Mouse (Mus musculus) neural tube, embryonic 10.5 days (tissue): ENCODE data around the gene Diras2.

ENCODE experiments used
- DNase-seq: peaks from one replicate; pipeline ENCODE4 v3.0.0-alpha.2; 2017; ENCODE audit warnings: low spot score; ENCODE audit errors: extremely low spot score

Diras2 gene

DNA sequence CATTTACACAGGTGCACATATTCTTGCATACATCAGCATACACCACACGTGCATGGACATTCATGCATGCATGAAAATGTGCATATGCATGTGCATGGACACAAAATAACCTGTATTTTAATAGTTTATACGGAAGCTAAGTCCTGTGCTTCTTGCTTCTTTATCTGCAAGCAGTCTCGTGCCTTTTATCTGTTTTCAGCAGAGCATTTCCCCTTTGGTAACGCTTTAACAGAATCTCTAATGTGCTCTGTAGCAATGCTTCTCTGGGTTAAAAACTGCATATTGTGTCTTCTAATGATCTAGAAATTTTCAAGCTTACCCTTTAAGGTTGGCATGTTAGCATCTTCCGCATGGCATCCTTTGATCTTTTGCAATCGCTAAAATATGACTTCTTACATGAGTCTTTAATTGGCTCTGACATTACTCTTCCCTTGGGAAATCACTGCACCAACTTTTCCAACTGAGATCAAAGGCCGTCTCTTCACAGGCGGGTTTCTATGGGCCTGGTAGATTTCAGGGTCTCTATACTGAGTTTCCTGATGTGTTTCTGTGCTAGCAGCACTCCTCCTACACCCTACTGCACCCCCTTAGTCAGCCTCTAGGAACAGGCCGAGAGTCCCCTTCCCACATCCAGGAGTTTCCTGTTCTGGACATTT lies 21.9 kb upstream of the Diras2 start:
- no peak for DNase-seq

DNA sequence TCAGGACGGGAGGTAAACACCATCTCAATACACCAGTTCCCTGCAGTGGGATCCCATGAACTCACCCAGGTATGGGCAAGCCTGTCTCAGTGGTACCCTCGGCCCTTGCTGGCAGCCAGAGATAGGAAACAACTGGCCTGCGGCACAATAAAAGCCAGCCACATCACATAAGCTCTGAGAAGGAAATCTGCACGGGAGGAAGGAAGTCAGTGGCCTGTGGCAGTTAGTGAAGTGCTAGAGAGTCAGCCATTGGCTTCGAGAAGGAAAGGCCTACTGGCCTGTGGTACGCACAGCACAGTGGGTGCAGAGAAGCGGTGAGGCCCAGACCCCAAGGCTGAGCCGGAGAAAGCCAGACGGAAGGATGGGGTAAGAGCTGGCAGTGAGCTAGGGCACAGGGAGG lies 20.2 kb upstream of the Diras2 start:
- DNase-seq = no peak

DNA sequence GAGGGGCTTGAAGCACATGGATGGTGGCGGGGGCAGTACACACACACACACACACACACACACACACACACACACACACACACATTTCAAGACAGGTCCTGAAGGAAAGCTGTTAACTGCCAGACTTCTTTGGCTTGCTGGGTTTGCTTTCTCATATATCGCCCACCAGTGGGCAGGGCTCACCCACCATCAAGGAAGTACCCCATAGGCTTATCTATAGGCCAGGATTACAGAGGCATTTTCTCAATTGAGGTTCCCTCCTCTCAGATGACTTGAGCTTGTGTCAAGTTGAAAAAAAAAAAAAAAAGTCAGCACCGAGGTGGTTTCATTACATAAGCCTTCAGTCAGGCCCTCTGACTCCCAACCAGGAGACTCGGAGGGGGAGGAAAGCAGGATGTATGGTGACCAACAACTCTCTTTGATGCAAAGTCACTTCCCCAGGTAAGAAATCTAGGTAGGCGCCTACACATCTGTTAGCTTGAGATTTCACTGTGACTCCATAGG lies 19.7 kb upstream of the Diras2 start:
- DNase-seq = no peak

DNA sequence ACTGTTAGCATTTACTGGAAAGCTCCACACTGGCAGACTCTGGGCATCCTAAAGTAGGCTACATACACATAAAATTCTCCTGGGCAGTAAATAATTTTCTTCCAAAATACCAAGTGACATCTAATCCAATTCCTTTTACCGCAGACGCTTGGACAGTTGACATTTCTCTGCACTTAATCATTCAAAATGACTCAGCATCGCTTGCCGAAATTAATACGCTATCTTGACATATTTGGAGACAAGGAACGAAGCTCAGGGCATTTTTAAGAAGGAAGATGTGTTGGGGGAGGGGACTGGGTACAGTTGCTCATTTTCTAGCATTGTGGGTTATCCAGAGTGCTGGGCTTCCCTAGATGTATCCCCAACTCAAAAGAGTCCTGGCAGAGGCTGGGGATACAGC lies 15.2 kb upstream of the Diras2 start:
- no peak for DNase-seq

DNA sequence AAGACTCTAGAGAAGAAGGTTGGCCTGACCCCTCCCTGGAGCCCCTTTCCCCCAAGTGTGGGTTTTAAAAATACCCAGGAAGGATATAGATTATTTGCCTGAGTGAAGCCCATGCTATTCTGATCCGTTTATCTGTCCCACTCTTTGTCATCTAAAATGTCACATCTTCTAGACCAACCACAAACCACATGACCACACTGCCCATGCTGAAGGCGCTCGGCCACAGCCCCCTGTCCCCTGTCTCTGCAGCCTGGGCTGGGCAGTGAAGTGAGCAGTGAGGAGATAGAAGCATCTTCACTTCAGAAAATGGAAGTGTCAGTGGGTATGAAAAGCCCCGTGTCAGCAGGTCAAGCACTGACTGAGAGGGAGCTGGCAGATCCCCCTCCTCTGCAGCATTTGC lies 11.6 kb upstream of the Diras2 start:
- no peak for DNase-seq

DNA sequence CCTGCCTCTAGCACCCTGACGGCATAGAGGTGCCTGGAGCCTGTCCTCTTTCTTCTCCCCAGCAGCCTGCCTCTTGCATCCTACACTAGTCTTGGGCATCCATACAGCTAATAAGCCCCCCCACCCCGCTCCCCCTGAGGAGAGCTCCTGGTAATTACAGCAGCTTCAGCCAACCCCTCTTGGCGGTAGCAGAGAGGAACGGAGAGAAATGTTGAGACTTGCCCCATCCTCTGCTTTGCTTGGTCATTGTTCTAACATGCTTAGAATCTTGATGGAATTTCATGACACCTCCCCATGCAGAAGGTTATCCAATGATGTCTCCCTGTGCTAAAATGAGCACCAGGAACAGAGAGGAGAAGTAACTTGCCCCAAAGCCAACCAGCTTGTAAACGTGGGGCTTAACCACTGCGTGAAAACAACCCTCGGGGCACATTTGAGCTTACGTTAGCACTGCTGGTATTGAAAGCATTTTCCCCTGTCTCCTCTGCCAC lies 11.0 kb upstream of the Diras2 start:
- DNase-seq = no peak

DNA sequence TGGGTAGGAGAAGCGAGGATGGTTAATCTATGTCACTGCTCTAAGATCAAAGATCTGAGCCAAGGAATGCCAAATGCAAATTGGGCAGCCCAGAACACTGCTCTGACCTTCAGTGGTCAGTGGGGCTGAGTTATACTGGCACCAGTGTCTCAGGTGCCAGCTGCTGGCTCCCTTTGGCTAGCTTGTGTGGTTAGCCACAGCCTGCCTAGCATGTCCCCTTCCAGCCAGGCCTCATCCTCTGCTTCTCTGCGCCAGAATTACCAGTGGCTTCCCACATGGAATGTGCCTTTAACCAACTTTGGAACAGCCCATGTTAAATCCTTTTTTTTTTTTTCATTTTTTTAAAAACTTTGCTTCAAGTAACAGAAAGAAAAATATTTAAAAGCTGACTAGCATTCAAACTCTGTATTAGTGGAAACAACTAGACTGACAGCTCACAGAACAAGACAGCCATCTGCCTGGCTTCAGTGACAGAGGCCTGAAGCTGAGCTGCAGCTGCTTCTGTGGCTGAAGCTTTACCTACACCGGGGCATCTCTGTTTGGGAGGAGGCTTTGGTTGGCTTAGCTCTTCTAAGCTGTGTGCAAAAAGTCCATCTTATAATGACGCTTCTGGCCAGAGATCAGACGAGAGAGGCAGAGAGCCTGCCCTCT lies 10.4 kb upstream of the Diras2 start:
- no peak for DNase-seq

DNA sequence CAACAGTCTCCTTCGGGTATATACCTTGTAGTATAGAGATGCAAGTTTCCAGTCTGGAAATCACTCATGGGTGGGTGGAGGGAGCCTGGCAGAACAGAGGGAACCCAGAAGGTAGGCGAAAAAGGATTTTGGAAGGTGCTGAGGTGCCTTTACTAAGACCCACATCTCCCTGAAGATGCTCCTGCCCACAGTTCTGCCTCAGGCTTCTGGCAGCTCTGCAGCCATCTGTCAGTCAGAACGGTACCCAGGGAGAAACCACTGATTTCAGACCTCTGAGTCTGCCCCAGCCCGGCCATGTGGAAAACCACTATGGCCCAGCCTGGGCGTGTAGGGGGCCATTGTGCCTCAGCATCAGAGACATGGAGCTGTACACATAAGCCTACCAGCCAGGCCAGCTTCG lies 8.4 kb upstream of the Diras2 start:
- no peak for DNase-seq

DNA sequence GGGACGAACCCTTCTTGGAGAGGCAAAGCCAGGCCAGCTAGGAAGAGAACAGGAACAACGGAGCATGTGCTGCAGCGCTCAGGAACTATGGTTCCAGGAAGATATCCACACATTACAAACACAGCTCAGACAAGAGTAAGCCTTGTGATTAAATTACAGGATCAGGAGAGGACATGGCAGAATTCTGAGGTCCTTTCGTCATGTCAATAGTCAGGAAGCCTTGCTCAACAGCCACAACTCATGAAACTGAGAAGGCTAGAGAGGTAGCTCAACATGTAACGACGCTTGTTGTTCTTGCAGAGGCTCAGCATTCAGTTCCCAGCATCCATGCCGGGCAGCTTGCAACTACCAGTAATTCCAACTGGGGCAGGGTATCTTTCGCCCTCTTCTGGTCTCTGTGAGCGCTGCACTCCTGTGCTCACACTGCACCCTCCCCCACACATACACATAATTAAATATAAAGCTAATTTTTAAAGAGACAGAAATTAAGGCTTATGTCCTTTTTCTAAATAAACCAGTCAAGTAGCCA lies 7.6 kb upstream of the Diras2 start:
- no peak for DNase-seq

DNA sequence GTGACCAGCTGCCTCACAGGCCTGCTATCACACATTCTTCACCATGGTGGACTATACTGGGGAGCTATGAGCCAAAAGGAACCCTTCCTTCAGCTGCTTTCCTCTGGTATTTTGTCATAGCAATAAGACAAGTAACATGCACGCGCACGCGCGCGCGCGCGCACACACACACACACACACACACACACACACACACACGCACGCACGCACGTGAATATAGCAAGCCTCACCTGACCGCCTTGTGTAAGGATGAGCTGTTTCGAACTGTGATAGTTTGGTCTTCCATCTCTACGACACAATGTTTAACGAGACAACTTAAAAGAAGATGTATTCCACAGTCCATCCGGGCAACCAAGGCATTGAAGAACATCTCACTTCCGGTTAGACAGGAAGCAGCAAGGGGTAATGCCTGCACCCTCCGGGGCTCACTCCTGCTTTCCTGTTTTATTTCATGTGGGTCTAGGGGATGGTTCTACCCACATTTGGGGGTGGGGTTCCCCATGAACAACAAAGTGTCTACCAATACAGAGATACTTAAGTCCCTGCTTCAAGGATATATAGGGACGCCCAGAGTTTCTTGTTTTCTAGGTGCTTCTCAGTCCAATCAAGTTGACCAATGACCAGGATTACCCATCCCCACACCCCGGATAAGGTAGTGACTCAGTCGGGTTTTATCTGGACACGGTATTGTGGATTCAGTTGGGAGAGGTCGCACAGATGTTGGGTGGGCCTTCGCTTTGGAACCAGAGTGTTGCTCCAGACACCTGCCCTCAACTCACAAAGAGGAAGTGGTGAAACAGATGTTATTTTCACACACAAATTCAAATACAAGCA lies 6.9 kb upstream of the Diras2 start:
- no peak for DNase-seq

DNA sequence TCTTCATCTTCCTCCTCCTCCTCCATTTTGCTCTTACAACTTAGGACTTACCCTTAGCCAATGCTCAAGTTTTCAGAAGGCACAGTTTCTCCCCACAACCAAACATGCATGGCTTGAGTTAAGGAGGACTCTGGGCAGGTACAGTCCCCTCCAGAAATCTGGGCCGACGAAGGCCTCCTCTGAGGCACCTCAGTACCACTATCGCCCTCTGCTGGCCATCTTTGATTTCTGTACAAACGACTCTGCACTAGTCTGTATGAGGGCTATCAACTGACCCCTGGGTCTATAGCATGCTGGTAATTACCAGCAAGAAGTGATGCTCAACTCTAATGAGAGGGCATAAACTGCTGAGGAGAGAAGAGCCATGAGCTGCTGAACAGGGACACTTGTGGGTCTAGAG lies 4.5 kb upstream of the Diras2 start:
- DNase-seq = peak; percentile 74

DNA sequence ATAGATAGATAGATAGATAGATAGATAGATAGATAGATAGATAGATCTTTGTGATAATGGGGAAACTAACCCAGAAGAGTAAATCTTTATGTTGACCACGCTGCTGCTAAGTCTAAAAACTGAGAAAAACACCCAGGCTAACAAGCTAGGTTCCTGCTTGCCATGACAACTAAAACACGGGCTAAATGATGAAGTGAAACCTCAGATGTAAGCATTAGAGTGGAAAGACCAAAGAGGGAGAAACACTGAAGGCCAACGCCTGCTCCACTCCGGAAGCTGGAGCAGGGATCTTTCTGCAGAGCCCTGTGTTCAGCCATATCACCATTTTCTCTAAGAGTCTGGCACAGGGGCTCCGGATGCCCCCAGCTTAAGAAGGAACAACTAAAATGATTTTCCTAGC lies 2.6 kb upstream of the Diras2 start:
- no peak for DNase-seq

DNA sequence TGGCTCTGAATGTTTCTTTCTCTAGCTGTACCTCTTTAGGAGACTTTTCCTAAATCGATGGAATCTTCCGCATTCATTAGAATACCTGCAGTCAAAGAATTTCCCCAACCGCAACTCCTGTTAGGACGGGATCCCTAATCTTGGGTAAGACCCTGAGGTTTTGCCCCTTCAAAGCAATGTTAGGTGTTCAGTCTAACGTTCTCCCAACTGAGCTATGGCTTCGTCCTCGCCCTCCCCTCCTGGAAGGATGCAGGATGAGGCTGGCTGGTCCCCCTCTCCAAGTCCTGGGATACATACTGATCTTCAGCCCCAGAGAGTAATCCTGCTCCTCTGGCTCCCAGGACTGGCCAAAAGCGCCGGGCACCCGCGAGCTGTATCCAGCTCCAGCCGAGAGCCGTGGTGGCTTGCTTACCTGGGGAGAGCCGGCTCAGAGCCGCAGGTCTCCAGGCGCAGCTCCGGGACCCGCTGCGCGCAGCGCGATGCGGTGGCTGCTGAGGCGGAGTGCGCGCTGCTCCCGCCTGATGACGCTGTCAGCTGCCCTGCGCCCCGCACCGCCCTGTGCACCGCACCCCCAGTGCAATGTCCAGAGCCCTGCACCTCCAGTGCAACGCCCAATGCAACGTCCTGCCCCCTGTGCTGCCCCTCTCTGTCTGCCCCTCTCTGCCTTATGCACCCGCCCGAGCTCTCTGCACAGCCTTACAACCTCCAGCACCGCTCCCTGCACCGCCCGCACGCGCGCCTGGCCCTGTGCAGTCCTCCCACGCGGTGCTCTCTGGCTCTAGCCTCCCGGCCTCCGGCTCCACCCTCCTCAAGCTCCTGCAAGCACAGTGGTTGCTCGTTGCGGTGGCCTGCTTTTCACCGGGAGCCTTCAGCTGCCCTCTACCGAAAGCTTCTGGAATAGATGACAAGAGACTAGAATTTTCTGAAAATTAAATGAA lies 802 bp downstream of the Diras2 start:
- DNase-seq = peak; percentile 73

DNA sequence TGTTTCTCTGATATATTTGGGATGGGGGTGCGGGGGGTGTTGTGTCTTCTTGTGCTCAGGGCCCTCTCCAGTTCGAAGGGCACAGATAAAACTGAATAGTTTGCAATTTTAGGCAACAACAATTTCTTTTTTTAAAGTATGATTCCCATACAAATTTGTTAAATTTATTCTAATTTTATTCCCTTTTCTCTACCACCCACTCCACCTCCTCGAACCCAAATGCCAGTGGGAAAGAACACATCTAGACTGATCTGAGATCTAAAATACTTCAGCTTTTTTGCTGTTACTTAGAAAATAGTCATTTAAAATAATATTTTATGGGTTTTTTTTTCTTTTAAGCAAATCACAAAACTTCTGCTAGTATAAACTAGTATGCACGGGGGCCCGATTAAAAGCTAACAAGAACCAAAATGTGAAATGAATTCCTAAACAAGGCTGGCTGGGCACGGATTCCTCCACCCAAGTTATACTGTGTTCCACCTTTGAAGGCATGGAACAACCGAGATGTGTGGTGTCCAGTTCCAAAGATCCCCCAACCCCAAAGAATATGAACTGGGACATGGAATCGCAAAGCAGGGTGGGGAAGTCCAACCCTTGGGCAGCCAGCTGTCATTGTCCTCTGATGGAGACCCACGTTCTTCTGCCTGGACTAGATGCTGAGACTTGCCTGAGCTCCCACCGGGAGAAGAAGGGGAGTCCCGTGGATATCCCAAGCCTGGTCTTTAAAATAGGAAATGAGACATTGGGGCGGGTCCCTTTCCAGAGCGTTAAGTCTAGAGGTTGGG lies 1.7 kb downstream of the Diras2 start:
- no peak for DNase-seq

DNA sequence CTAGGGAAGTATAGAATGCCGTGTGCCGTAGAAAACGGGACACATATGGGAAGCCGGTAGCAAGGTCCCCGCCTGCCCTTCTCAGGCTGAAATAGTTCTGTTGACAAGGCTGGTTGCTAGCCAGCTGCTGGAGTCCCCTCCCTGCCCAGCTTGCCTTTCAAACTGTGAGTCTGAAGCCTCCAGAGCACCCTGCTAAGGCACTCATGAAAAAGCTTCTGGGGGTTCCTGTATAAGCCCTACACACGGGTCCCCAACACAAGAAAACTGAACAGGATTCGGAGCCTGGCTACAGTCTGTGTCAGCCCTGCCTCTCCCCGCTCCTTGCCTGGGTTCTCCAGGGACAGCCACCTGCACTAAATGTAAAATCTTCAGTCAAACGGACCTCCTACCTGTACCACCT lies 2.3 kb downstream of the Diras2 start:
- DNase-seq = no peak

DNA sequence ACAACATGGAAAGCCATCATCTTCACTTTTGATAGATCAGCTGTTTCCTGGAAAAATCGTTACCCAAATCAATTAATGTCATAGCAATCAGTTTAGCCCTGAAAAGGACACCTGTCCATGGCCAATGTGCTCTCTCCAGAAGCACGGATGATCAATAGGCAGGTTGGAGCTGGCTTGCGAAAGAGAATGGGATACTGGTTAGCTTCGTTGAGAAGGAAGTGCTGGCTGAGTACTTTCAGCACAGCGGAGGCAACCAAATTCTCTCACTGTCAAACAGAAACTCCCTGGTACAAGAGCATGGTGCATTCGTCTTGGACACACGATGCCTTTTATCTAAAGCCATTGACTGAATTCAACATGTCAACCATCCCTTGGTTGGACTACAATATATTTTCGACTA lies 2.8 kb downstream of the Diras2 start:
- no peak for DNase-seq

DNA sequence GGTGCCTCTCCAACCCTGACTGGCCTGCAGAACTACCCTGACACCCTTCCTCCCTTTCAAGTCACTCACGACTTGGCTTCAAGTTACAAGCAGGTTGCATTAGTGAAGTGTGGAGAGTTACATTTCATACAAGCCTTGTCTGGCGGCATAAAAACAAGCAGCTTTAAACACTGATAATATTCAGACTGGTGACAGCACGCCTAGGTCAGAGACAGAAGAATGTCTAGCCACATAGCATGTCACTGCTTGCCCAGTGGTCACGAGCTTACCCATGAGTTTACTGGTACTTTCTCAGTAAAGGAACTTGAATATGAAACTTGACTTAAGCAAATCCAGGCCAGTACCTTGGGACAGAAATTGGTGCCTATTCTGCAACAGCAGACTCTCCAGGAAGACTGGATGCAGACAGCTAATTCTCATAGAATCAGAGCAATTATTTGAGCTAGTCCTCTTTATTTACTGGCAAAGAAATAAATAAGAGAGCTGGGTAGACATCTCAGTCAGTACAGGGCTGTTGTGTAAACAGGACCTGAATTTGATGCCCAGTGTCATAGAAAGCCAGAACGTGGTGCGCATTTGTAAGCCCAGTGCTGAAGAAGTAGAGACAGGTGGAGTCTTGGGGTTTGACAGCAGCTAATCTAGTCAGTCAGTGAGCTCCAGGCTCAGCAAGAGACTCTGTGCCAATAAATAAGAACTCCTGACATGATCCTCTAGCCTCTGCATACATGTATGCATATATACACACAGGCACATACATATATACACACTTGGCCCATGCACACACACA lies 4.6 kb downstream of the Diras2 start:
- no peak for DNase-seq

DNA sequence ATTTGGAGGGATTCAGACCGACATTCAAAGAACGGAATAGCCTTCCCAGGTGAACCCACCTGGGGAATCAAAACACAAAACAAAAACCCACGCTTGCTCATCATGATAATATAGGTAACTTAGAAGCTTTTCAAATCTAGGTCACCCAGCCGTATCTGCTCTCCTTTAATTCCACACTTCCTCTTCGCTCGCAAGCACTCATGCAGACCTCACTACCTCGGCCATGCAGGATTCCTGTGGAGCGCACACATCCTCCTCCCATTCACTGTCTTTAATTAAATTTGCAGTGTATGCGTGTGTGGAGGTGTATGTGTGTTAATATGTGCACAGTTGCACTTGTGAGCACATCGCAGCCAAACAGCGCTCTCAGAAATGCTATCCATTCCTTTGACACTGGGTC lies 6.8 kb downstream of the Diras2 start:
- DNase-seq = no peak

DNA sequence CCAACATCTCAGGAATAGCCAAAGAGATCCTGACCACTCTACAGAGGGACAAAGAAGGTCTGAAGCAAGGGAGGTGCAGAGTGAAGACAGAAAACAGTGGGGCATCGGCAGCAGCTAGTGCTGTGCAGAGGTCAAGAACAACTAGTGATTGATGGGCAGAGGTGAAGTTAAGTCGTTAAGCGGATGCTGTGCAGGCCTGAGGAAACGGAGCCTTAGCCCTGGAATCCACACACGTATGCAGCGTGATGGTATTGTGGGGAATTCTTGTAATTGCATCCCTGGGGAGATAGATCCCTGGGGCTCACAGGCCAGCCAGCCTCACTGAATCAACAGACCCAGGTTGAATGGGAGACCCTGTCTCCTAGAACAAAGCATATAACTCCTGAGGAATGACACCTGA lies 9.9 kb downstream of the Diras2 start:
- DNase-seq = no peak
